Mouse (Mus musculus) megakaryocyte, embryonic 14.5 days (primary cell): Measurements from ENCODE around the gene Ssh2.

ENCODE experiments used
- FLI1 ChIP-seq: IDR thresholded peaks from 2 replicates; pipeline ENCODE4 v1.6.1; 2012; ENCODE audit warnings: low read length, inconsistent platforms, mixed read lengths
- GATA1 ChIP-seq: IDR thresholded peaks from 3 replicates; pipeline ENCODE4 v1.6.1; 2012; ENCODE audit warnings: mixed read lengths, low read length, inconsistent platforms, borderline replicate concordance

DNA sequence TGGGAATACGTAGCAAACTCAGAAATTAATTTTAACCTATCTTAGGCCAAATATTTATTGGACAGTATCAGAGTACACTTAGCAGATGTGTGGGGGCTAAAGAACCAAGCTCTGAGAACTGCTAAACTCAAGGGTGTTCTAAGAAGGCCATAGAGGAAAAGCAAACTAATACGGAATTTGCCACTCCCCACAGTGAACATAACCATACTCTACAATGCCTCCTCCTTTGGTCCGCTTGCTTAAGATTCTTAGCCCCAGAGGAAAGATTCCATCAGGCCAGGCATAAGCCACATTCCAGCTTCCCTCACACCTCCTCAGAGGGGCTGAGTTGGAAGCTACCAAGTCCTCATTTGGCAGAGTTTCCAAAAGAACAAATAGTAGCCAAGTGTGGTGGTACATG, 165.1 kb downstream of the Ssh2 start:
- TF ChIP-seq FLI1: no peak
- TF ChIP-seq GATA1: no peak
